Mouse (Mus musculus) c-Kit-positive CD71-positive TER-119-negative erythroid progenitor cells, embryonic 14.5 days (primary cell): ENCODE data around the gene Ncf2.
A peak's percentile ranks its signal among the peaks of the same experiment; 100 is the strongest.

ENCODE experiments used
- DNase-seq: peaks from one replicate; pipeline ENCODE4 v3.0.0-alpha.2; 2013; ENCODE audit warnings: low read depth

The Ncf2 gene

GRCm38 (mm10) chr1:152796683-152797263, 3.2 kb upstream of the Ncf2 start:
- DNase-seq, result no peak

- no peak for DNase-seq
Measured at GRCm38 (mm10) chr1:152798125-152798524, 1.9 kb upstream of the Ncf2 start.

GRCm38 (mm10) chr1:152800633-152801176, 711 bp downstream of the Ncf2 start:
- DNase-seq, result no peak

- DNase-seq, result no peak
Measured at GRCm38 (mm10) chr1:152804907-152805306, 4.9 kb downstream of the Ncf2 start.

- DNase-seq, result no peak
Measured at GRCm38 (mm10) chr1:152807619-152808391, 7.8 kb downstream of the Ncf2 start.

- DNase-seq, result no peak
Measured at GRCm38 (mm10) chr1:152808392-152808680, 8.3 kb downstream of the Ncf2 start.

GRCm38 (mm10) chr1:152809541-152810252, 9.7 kb downstream of the Ncf2 start:
- no peak for DNase-seq

GRCm38 (mm10) chr1:152810533-152811439, 10.8 kb downstream of the Ncf2 start:
- no peak for DNase-seq

GRCm38 (mm10) chr1:152815265-152815701, 15.3 kb downstream of the Ncf2 start:
- peak; percentile 20 for DNase-seq

- DNase-seq, result no peak
Measured at GRCm38 (mm10) chr1:152817027-152817769, 17.2 kb downstream of the Ncf2 start.

GRCm38 (mm10) chr1:152817794-152818193, 17.8 kb downstream of the Ncf2 start:
- DNase-seq, result no peak

GRCm38 (mm10) chr1:152819558-152819957, 19.6 kb downstream of the Ncf2 start:
- DNase-seq, result no peak

- no peak for DNase-seq
Measured at GRCm38 (mm10) chr1:152820911-152821695, 21.1 kb downstream of the Ncf2 start.

GRCm38 (mm10) chr1:152821746-152822145, 21.8 kb downstream of the Ncf2 start:
- no peak for DNase-seq

- no peak for DNase-seq
Measured at GRCm38 (mm10) chr1:152824206-152824605, 24.2 kb downstream of the Ncf2 start.

- DNase-seq, result no peak
Measured at GRCm38 (mm10) chr1:152826446-152826845, 26.5 kb downstream of the Ncf2 start.

GRCm38 (mm10) chr1:152828168-152828567, 28.2 kb downstream of the Ncf2 start:
- DNase-seq, result no peak

GRCm38 (mm10) chr1:152828637-152829355, 28.8 kb downstream of the Ncf2 start:
- no peak for DNase-seq

- DNase-seq, result no peak
Measured at GRCm38 (mm10) chr1:152830054-152830453, 30.1 kb downstream of the Ncf2 start.

- DNase-seq, result no peak
Measured at GRCm38 (mm10) chr1:152831003-152831402, 31.0 kb downstream of the Ncf2 start.
